Mouse (Mus musculus) spleen, adult 2 months (tissue): ENCODE measurements around the gene Pbx4.

Source experiments
- CTCF ChIP-seq: fragments of 200-500 bp; IDR thresholded peaks from 2 replicates; pipeline ENCODE4 v1.5.1; 2011; ENCODE audit warnings: mild to moderate bottlenecking, inconsistent platforms; ENCODE audit not compliant: insufficient read depth, insufficient read length, insufficient replicate concordance; ENCODE audit errors: extremely low read depth
- POLR2A ChIP-seq: fragments of 200-500 bp; IDR thresholded peaks from 2 replicates; pipeline ENCODE4 v1.6.1; 2011; ENCODE audit warnings: low read depth, low read length, inconsistent platforms

DNA sequence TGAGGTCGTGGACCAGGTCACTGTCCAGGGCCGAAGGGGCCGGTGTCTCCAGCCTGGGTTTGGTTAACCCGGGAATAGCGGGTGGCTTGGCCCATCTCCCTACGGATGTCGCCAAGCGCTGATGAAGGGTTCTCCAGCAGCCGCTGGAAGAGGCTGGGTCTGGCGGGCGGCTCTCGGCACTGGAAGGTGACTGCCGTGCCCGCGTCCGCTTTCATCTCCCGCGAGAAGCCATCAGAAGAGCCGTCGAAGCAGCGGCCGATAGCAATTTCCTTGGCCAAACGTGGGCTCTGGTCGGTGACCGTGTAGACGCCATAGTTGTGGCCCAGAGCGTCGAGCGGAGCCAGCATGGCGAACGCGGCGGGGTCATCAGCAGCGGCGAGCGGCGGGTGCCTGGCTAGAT lies 48.5 kb downstream of the Pbx4 start:
- TF ChIP-seq CTCF: no peak
- TF ChIP-seq POLR2A: no peak
